Comparison of ENCODE assay signal across 9 mouse cellular contexts in the genomic region with DNA sequence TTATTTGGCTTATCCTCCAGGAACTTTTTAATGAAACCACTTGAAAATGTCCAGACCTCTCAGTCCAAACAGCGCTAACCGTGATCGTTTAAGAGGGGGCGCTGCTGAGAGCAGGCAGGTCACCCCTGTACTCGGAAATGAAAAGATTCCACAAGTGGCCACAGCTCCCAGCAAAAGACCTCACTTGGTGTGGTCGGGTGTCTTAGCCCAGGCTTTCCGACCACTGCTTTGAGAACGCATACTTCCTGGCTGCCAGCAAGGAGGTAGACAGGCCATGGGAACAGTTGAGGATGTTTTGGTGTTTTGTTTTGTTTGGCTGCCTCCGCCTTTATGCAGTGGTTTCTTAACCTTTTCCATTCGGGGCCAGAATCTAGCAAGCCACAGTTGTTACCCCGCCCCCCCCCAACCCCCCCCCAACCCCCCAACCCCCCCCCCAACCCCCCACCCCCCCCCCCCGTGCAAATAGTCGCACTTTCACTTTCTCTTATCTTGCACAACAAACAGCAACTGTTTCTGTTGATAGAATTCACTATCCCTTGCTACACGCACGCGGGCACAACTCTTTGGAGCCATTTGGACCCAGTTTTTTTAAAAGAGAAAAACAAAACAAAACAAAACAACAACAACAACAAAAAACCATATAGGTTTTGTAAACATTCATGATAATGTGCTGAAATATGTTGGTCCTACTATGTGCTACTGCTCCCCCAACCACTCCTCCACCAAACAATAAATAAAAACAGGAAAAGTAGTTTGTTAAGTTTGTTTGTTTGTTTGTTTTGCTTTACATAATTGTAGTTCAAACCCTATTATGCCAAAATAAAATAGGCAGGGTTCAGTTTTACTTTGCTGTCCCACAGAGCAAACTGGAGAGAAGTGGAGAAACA. TPM values are rescaled to one million over a fixed set of nuclear protein-coding genes. Genes with fewer than 3 reads are reported as not detected.
DNase-seq lines count a peak whose midpoint lies in the region; ATAC-seq and TF ChIP-seq lines count a peak whose summit lies in the region.
"Had no signal": no experiment of that assay in that cellular context is flagged by ENCODE, and none has a peak within 500 bp of the region (broad histone marks: within the 10 kb centered on the region; RNA-seq: fewer than 3 reads in every experiment).

No protein-coding gene starts in this region.

- H3K27me3 ChIP-seq in heart, embryonic 15.5 days = no peaks in the 10 kb centered on the region
- H3K27me3 ChIP-seq in liver, embryonic 12.5 days (replicated peaks) = no peaks in the 10 kb centered on the region
- H3K27me3 ChIP-seq: midbrain, embryonic 12.5 days had no signal

- no peak overlapping the region for H3K27ac ChIP-seq in layer of hippocampus, adult 2 months
- H3K27ac ChIP-seq in brown adipose tissue, adult 24 weeks (replicated peaks; ENCODE audit: low read depth, low read length) = peak overlapping the region; percentile 68
- H3K27ac ChIP-seq in heart, embryonic 15.5 days = no peak overlapping the region
- peak overlapping the region; percentile 84 for H3K27ac ChIP-seq in liver, embryonic 12.5 days
- H3K27ac ChIP-seq: midbrain, embryonic 12.5 days had no signal

- H3K4me2 ChIP-seq in heart, embryonic 15.5 days = peak overlapping the region; percentile 57
- H3K4me2 ChIP-seq in liver, embryonic 12.5 days = peak overlapping the region; percentile 71
- H3K4me2 ChIP-seq: midbrain, embryonic 12.5 days had no signal

- no peak for DNase-seq in layer of hippocampus, adult 2 months (ENCODE audit: low spot score in 2 of 2)
- DNase-seq in layer of hippocampus, postnatal 36 days = no peak
- peak; percentile 18 for DNase-seq in skeletal muscle tissue, adult 2 months (ENCODE audit: low read depth, low spot score)
- DNase-seq in right cerebral cortex, postnatal 4 days = no peak

- no peak overlapping the region for H3K4me3 ChIP-seq in layer of hippocampus, adult 2 months
- H3K4me3 ChIP-seq in brown adipose tissue, adult 24 weeks (ENCODE audit: insufficient read depth, low read depth, low read length) = peak overlapping the region; percentile 50
- peak overlapping the region; percentile 30; the same call in 1 of the 2 replicates for H3K4me3 ChIP-seq in heart, embryonic 15.5 days
- peak overlapping the region; percentile 52 for H3K4me3 ChIP-seq in liver, embryonic 12.5 days
- H3K4me3 ChIP-seq: midbrain, embryonic 12.5 days had no signal

- H3K9ac ChIP-seq in heart, embryonic 15.5 days = no peak overlapping the region
- H3K9ac ChIP-seq in liver, embryonic 12.5 days = peak overlapping the region; percentile 66
- H3K9ac ChIP-seq: midbrain, embryonic 12.5 days had no signal

- peak; percentile 50 for TF ChIP-seq CTCF in layer of hippocampus, adult 2 months (conservative IDR thresholded peaks at IDR 0.05)

- no peaks in the 10 kb centered on the region for H3K4me1 ChIP-seq in brown adipose tissue, adult 24 weeks (ENCODE audit: control insufficient read depth, insufficient read depth, insufficient read length, low read length)
- peaks cover 9% of the 10 kb centered on the region; the same call in 1 of the 2 replicates for H3K4me1 ChIP-seq in heart, embryonic 15.5 days (replicated peaks)
- H3K4me1 ChIP-seq in liver, embryonic 12.5 days = peaks cover 36% of the 10 kb centered on the region
- H3K4me1 ChIP-seq: midbrain, embryonic 12.5 days had no signal

- H3K9me3 ChIP-seq in heart, embryonic 15.5 days (replicated peaks) = no peaks in the 10 kb centered on the region
- H3K9me3 ChIP-seq in liver, embryonic 12.5 days (replicated peaks) = no peaks in the 10 kb centered on the region
- H3K9me3 ChIP-seq: midbrain, embryonic 12.5 days had no signal

- no peaks in the 10 kb centered on the region for H3K36me3 ChIP-seq in heart, embryonic 15.5 days
- H3K36me3 ChIP-seq in liver, embryonic 12.5 days = peaks cover 3% of the 10 kb centered on the region

- no peak; the same call in 1 of the 2 replicates for ATAC-seq in heart, embryonic 15.5 days (replicated peaks; ENCODE audit: insufficient number of reproducible peaks, insufficient read depth, low FRiP score, low read depth)
- ATAC-seq in liver, embryonic 12.5 days = peak; percentile 79
- no peak for ATAC-seq in frontal cortex, adult (ENCODE audit: low TSS enrichment)

- WGBS in heart, embryonic 15.5 days = 30% methylated on average over 14 of the region's 16 CpGs
- WGBS in liver, embryonic 12.5 days (ENCODE audit: insufficient replicate concordance) = 10% methylated on average over 15 of the region's 16 CpGs

RNA-seq across cellular contexts. Expression of gene Zbtb14, which starts 13.5 kb away (rescaled TPM):
- 10 to 100 TPM; 19.7 to 21.5 TPM for total RNA-seq in layer of hippocampus, adult 2 months (2021)
- total RNA-seq in layer of hippocampus, postnatal 36 days (2021) = 10 to 100 TPM; 21.5 to 22.1 TPM
- 8.3 and 8.8 TPM in 2 replicates for polyA plus RNA-seq in brown adipose tissue, adult 24 weeks (2012; ENCODE audit: insufficient read depth, insufficient read length, missing spikeins)
- 13.6 and 14.4 TPM in 2 replicates for polyA plus RNA-seq in heart, embryonic 15.5 days (2015; fragmentation: Nextera tagmentation; extraction: Ambion mirVana)
- 14.0 and 14.1 TPM in 2 replicates for polyA plus RNA-seq in liver, embryonic 12.5 days (2016; fragmentation: Nextera tagmentation; extraction: Ambion mirVana)

RNA-seq across cellular contexts. Expression of gene Akain1, which starts 42.7 kb away (rescaled TPM):
- total RNA-seq in layer of hippocampus, adult 2 months (2021) = 10 to 100 TPM; 15.8 to 16.2 TPM
- 10 to 100 TPM; 14.7 to 16.6 TPM for total RNA-seq in layer of hippocampus, postnatal 36 days (2021)
- polyA plus RNA-seq in brown adipose tissue, adult 24 weeks (2012; ENCODE audit: insufficient read depth, insufficient read length, missing spikeins) = not detected in 2 replicates
- polyA plus RNA-seq in heart, embryonic 15.5 days (2015; fragmentation: Nextera tagmentation; extraction: Ambion mirVana) = not detected in 2 replicates
- not detected in 2 replicates for polyA plus RNA-seq in liver, embryonic 12.5 days (2016; fragmentation: Nextera tagmentation; extraction: Ambion mirVana)
- polyA plus RNA-seq: midbrain, embryonic 12.5 days had no signal

Comparison
In these comparisons a context has a peak if more than half of its experiments do, and no peak if none do; other contexts are left out.
1. H3K27ac ChIP-seq: peak in brown adipose tissue, adult 24 weeks (single experiment) and liver, embryonic 12.5 days (single experiment); none in layer of hippocampus, adult 2 months (single experiment) and heart, embryonic 15.5 days (single experiment).